Mouse (Mus musculus) spleen, adult 2 months (tissue): ENCODE data around the gene Gabpb2. TPM values are rescaled to one million over a fixed set of nuclear protein-coding genes. Genes with fewer than 3 reads are reported as not detected.
A peak's percentile ranks its signal among the peaks of the same experiment; 100 is the strongest.

Experiments
- DNase-seq, 2 experiments: peaks; one replicate each; pipeline versions ENCODE4 v3.0.0 to v3.0.0-alpha.2; 2012 to 2021; ENCODE audit warnings: low spot score in 2 of 2, low read depth in 1 of 2
- H3K27ac ChIP-seq: fragments of 200-500 bp; 2 replicates; pipeline ENCODE4 v1.5.1; 2012; ENCODE audit warnings: low read length, inconsistent platforms; ENCODE audit not compliant: insufficient read depth
- H3K27me3 ChIP-seq: fragments of 200-500 bp; 2 replicates; pipeline ENCODE4 v1.6.1; 2012; ENCODE audit warnings: mild to moderate bottlenecking, moderate library complexity, low read length, inconsistent platforms; ENCODE audit not compliant: control insufficient read depth, insufficient read depth
- H3K36me3 ChIP-seq: fragments of 200-500 bp; 2 replicates; pipeline ENCODE4 v1.6.1; 2012; ENCODE audit warnings: mild to moderate bottlenecking, low read length, inconsistent platforms; ENCODE audit not compliant: control insufficient read depth, insufficient read depth
- H3K4me1 ChIP-seq: fragments of 200-500 bp; 2 replicates; pipeline ENCODE4 v1.6.1; 2011; ENCODE audit warnings: inconsistent platforms; ENCODE audit not compliant: control insufficient read depth, insufficient read depth, insufficient read length
- H3K4me3 ChIP-seq: fragments of 200-500 bp; 2 replicates; pipeline ENCODE4 v1.5.1; 2011; ENCODE audit warnings: mild to moderate bottlenecking, inconsistent platforms; ENCODE audit not compliant: insufficient read depth, insufficient read length; ENCODE audit errors: extremely low read depth
- CTCF ChIP-seq: fragments of 200-500 bp; IDR thresholded peaks from 2 replicates; pipeline ENCODE4 v1.5.1; 2011; ENCODE audit warnings: mild to moderate bottlenecking, inconsistent platforms; ENCODE audit not compliant: insufficient read depth, insufficient read length, insufficient replicate concordance; ENCODE audit errors: extremely low read depth
- POLR2A ChIP-seq: fragments of 200-500 bp; IDR thresholded peaks from 2 replicates; pipeline ENCODE4 v1.6.1; 2011; ENCODE audit warnings: low read depth, low read length, inconsistent platforms
- WGBS: fragments of 180-500 bp; shearing (Covaris S2); methylation state at CpG from one replicate; pipeline ENCODE4 v1.1.7; 2018; 5-methylcytosine and 5-hydroxymethylcytosine counted together
- polyA plus RNA-seq: library from polyadenylated mRNA; depleted of rRNA; stranded (reverse); fragments of >200 nt; gene quantifications from 2 replicates; pipeline ENCODE4 v1.2.3, GENCODE M21; 2012

Gene Gabpb2
- polyA plus RNA-seq, 1 experiment = 17.0 TPM

DNA sequence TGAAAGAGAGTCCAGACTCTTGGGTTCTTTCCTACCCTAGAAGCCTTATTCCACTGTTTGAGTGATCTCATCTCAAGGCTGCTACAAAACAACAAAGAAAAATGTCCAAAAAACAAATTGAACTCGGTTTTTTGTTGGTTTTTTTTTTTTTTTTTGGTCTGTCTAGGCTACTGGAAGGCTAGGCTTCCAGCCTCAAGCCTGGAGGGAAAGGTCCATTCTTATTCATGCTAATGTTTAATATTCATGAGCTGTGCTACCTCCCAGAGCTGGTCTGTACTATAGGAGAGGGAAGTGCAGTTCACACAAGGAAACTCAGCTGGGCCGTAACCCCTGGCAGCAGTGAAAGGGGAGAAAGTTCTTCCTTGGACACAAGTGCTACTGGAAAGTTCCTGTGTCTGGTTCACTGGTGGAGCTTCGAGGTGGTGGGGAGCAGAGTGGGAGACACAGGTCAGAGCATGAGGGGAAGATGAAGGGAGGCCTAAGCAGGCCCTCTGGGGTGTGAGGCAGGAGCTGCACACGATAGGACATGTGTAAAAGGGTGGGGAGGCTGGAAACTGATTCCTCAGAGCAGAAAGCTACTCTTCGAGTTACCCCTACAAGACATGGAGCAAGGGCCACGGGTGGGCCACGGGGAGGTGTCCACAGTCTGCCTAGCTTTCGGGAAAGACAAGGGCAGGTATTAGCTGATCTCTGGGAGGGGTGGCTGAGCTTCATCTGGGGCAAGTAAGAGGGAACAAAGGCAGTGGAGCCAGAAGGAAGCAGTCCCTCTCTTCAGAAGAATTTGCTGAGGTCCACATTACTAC lies 13.0 kb upstream of the Gabpb2 start:
- peak in 1 of 2 experiments; percentile 20 for DNase-seq
- Histone ChIP-seq H3K36me3 (peaks cover 36% of the 10 kb centered on the region), H3K4me1 (peaks cover 15% of the 10 kb centered on the region), H3K27ac (peak overlapping the region; percentile 97), H3K4me3 (peak overlapping the region; percentile 80), H3K27me3 (no peaks in the 10 kb centered on the region)
- 7% methylated on average over 8 of the region's 8 CpGs for WGBS
- no peak for TF ChIP-seq CTCF
- TF ChIP-seq POLR2A = no peak; the same call in 1 of the 2 replicates

DNA sequence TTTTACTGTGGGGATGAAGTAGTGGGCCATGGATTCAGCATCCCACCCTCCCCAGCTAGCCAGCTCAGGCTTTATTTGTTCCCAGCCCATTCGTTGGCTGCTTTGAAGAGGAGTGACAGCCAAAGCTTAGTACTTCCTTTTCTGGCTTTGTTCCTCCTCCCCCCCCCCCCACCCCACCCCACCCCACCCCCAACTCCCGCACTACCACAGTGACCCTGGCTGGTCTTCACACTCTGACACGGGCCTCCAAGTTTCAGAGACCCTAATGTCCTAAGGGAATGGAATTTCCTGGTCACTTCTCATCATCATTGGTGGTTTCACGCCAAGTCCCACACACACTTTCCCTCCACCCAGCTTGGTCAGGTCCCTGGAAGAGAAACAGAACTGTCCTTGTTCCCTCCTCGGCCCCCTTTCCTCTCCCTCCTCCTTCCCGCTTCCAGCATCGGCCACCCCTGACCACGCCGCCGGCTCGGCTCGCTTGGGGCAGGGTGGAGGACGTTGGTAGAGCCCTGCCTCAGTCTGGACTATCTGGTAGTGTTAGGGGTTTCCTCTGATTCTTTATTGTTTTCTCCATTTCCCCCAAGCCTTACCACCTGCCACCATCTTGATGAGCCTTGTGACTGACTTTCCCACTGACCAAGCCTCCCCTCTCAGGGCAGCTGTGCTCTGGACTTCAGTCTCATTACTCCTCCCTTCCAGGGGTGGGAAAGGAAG lies 12.2 kb upstream of the Gabpb2 start:
- WGBS = under 1% methylated on average over 13 of the region's 13 CpGs
- Histone ChIP-seq H3K36me3 (peaks cover 30% of the 10 kb centered on the region), H3K4me1 (peaks cover 15% of the 10 kb centered on the region), H3K27ac (peak overlapping the region; percentile 97), H3K4me3 (peak overlapping the region; percentile 80), H3K27me3 (no peaks in the 10 kb centered on the region)
- peak in 1 of 2 experiments; percentile 31 for DNase-seq
- TF ChIP-seq POLR2A (no peak), CTCF (no peak)

DNA sequence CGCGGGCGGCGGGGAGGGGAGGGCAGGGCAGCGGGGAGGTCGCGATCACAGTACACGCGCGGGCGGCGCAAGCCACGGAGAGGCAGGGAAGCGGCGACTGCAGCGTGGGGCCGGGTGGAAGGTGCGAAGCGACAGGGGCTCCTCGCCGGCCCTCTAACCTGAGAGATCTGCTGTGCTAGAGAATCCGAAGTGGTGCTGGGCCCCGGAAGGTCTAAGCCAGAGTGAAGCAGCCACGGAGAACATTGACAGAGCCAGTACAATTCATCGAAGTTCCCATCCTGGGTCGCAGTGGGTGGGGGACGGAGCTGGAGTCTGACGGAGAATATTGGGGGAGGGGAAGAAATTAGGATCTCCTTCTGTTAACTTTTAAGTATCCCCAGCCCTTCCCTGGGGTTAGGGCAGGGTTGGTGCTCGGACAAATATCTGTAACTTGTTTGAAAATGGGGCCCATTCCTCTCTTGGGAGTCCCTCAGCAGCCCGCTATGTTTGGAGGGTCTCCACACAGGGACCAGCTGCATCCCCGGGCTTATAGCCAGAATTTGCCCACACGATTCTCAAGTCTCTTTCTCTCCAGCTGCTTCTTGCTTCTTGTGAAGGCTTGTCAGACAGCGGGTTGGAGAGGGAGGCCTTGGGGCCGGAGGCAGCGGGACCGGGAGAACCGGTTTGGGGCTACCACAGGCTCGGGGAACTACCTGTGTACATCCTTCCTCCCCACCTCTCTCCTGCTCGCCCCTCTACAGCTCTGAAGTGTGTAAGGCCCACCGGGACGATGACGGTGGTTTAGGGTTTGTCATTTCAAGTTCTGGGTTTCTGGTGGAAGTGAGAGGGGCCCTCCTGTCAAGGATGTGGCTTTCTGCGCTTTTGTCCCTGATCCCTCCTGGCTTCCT lies 11.4 kb upstream of the Gabpb2 start:
- DNase-seq = peak in 1 of 2 experiments; percentile 25
- Histone ChIP-seq H3K4me3 (peak overlapping the region; percentile 80), H3K36me3 (peaks cover 23% of the 10 kb centered on the region), H3K27ac (peak overlapping the region; percentile 93), H3K27me3 (no peaks in the 10 kb centered on the region), H3K4me1 (peaks cover 15% of the 10 kb centered on the region)
- no peak for TF ChIP-seq CTCF
- no peak; the same call in 1 of the 2 replicates for TF ChIP-seq POLR2A
- WGBS = under 1% methylated on average over 43 of the region's 43 CpGs

DNA sequence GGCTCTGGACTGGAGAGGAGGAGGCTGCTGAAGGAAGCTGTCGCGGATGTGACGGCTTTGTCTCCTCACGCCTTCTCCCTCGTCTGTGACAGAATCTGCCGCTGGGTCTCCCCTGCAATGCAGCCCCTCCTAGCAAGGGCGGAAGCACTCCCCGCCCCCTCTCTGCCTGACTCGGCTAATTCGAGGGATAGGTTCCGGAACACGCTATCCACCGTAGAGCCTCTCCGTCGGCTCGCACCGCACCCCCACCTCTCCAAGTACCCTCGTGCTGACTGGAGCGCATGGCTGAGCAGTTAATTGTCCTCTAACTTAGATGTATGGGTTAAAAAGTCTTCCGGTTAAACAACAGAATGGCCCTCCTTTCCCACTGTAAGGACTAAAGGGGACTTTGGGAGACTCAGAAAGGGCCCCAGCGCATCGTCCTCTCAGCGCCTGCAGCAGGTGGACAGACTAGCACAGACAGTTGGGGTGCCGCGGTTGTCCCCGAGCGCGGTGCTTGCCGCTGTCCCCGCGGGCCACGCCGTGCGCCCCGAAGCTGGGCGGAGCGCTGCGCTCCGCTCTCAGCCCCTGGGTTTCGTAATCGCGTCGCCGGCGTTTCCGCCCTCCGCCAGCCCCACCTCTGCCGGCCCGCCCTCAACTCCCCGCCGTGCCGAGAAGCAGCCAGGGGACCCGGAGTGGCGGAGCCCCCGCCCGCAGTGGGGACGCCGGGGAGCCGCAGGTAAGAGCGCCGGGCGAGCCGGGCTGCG lies 10.6 kb upstream of the Gabpb2 start, which contains the start of gene Cdc42se1:
TSS of gene Cdc42se1 (plus strand) at position 585 of the 746 bp plus-strand sequence.
- Histone ChIP-seq H3K4me1 (peaks cover 15% of the 10 kb centered on the region), H3K4me3 (peak within 1 kb of the TSS; percentile 80), H3K27ac (peak within 1 kb of the TSS; percentile 97), H3K36me3 (peaks cover 16% of the 10 kb centered on the region), H3K27me3 (no peaks in the 10 kb centered on the region)
- DNase-seq = peak; percentile 59 to 89
- TF ChIP-seq CTCF (no peak), POLR2A (peak; percentile 95)
- 1% methylated on average over 64 of the region's 64 CpGs for WGBS

DNA sequence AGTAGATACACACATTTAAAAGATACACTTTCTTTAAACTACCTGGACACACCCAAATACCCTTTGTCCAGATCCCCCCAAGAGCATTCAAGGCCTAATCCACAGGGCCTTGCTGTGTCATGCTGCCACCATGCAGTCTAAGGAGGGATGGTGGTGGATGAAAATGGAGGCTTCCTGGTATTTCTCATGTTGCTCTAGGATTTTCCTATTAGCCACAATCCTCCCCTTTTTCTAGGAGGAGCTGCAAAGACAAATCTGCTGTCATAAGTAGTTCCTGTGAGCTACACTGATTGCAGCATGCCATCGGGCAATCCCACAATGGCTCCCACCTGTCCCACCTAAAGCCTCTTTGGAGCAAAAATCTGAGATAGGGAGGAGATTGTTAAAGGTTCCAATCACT lies 9.5 kb upstream of the Gabpb2 start:
- H3K27me3 ChIP-seq = no peaks in the 10 kb centered on the region
- no peak for DNase-seq
- 52% methylated on average over 1 of the region's 1 CpGs for WGBS
- H3K27ac ChIP-seq = no peak overlapping the region
- peaks cover 8% of the 10 kb centered on the region; the same call in 1 of the 2 replicates for H3K4me1 ChIP-seq
- no peak overlapping the region for H3K4me3 ChIP-seq
- TF ChIP-seq POLR2A (no peak), CTCF (no peak)
- H3K36me3 ChIP-seq = peaks cover 7% of the 10 kb centered on the region

DNA sequence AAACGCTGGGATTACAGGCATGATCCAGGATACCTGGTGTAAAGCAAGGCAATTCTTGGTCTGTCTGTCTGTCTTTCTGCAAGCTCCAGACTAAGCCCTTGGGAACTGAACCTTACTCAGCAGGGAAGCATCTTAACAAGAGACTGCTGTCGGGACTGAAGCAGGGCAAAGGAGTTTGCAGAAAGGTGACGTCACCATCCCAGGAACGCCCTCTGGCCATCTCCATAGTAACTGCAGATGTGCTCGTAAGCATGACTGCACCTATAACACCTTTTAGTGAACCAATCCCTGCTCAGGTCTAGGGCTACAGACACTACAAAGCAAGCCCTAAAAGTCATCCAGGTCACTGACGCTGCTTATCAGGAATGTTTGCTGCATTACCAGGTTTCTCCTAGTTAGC lies 6.6 kb upstream of the Gabpb2 start:
- peaks cover 4% of the 10 kb centered on the region for H3K36me3 ChIP-seq
- no peak overlapping the region for H3K27ac ChIP-seq
- DNase-seq = no peak
- TF ChIP-seq CTCF = no peak
- no peak for TF ChIP-seq POLR2A
- H3K4me3 ChIP-seq = no peak overlapping the region
- H3K27me3 ChIP-seq = no peaks in the 10 kb centered on the region
- 85% methylated on average over 6 of the region's 6 CpGs for WGBS
- H3K4me1 ChIP-seq = no peaks in the 10 kb centered on the region
